Mouse (Mus musculus) testis, adult 2 months (tissue): ENCODE data around the gene Socs2. TPM values are rescaled to one million over a fixed set of nuclear protein-coding genes. Genes with fewer than 3 reads are reported as not detected.

Source experiments
- H3K27ac ChIP-seq: fragments of 200-500 bp; 2 replicates; pipeline ENCODE4 v1.5.1; 2012; ENCODE audit warnings: low read depth, low read length; ENCODE audit not compliant: control insufficient read depth, insufficient read depth
- H3K27me3 ChIP-seq: fragments of 200-500 bp; 2 replicates; pipeline ENCODE4 v1.6.1; 2012; ENCODE audit warnings: mild to moderate bottlenecking, low read length, moderate library complexity; ENCODE audit not compliant: control insufficient read depth, insufficient read depth
- H3K36me3 ChIP-seq: fragments of 200-500 bp; 2 replicates; pipeline ENCODE4 v1.6.1; 2012; ENCODE audit warnings: mild to moderate bottlenecking, low read length; ENCODE audit not compliant: control insufficient read depth, insufficient read depth
- H3K4me1 ChIP-seq: fragments of 200-500 bp; 2 replicates; pipeline ENCODE4 v1.6.1; 2012; ENCODE audit warnings: low read length; ENCODE audit not compliant: control insufficient read depth, insufficient read depth
- H3K4me3 ChIP-seq: fragments of 200-500 bp; 2 replicates; pipeline ENCODE4 v1.5.1; 2012; ENCODE audit warnings: low read depth, mild to moderate bottlenecking, low read length, moderate library complexity, mixed read lengths; ENCODE audit not compliant: control insufficient read depth
- CTCF ChIP-seq: fragments of 200-500 bp; IDR thresholded peaks from 2 replicates; pipeline ENCODE4 v1.5.1; 2012; ENCODE audit warnings: low read depth, mild to moderate bottlenecking, inconsistent platforms, low read length, moderate library complexity; ENCODE audit not compliant: control insufficient read depth, insufficient read depth, insufficient replicate concordance
- POLR2A ChIP-seq: fragments of 200-500 bp; IDR thresholded peaks from 2 replicates; pipeline ENCODE4 v1.6.1; 2012; ENCODE audit warnings: low read depth, mild to moderate bottlenecking, inconsistent platforms, low read length, moderate library complexity; ENCODE audit not compliant: control insufficient read depth
- polyA plus RNA-seq: library from polyadenylated mRNA; depleted of rRNA; stranded (reverse); fragments of >200 nt; gene quantifications from 2 replicates; pipeline ENCODE4 v1.2.3, GENCODE M21; 2012; rRNA removed

The Socs2 gene
- polyA plus RNA-seq, 1 experiment, result 4.3 TPM

DNA sequence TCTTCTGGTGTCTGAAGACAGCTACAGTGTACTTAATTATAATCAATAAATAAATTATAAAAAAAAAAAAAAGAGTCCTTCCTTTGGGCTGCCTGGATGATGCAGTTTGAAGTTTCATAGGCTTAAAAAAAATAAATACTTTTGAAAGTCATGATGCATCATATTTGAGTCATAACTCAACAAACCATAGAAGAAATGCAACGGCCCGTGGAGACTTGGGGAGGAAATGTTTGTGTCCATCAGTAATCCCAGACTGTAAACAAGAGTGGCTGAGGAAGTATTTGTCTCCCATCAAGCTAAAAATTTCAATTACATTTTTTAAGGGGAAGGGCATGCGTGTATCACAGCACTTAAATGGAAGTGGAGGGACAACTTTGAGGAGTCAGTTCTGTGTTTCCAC lies 69.2 kb downstream of the Socs2 start:
- Histone ChIP-seq H3K4me3 (no peak overlapping the region), H3K27ac (no peak overlapping the region), H3K4me1 (peaks cover 3% of the 10 kb centered on the region; the same call in 1 of the 2 replicates), H3K36me3 (no peaks in the 10 kb centered on the region), H3K27me3 (no peaks in the 10 kb centered on the region)
- TF ChIP-seq CTCF (no peak), POLR2A (no peak)

DNA sequence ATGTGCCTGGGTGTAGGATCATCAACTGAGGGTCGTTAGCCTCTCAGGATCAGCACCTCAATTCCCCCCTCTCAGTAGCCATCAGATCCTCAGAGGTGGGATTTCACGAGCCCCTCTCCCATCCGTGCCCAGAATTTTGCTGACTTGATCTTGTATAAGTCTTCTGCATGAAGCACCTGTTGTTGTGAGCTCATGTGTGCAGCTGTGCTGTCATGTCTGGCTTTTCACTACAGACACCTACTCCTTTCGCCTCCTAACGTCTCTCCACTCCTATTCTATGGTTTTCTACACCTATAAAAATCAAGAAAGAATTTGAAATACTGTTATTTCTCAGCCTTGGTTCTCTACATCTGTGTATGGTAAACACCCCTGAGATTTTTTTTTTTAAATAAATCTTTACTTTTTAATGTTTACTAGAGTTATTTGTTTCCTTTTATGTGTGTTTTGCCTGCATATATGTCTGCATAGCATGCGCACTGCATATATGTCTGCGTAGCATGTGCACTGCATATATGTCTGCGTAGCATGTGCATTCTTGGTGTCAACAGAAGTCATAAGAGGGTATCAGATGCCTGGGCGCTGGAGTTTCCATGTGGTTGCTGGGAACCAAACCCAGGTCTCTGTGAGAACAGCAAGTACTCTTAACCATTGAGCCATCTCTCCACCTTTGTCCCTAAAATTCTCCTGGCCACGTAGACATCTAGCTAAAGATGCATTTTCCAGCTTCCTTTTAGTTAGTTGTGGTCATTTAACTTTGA lies 74.0 kb downstream of the Socs2 start:
- H3K27me3 ChIP-seq, result no peaks in the 10 kb centered on the region
- TF ChIP-seq CTCF (no peak), POLR2A (no peak)
- H3K36me3 ChIP-seq, result no peaks in the 10 kb centered on the region
- no peaks in the 10 kb centered on the region for H3K4me1 ChIP-seq
- no peak overlapping the region for H3K4me3 ChIP-seq
- H3K27ac ChIP-seq, result no peak overlapping the region

GRCm38 (mm10) chr10:95340676-95341075 lies 76.3 kb downstream of the Socs2 start:
- Histone ChIP-seq H3K4me1 (no peaks in the 10 kb centered on the region), H3K27me3 (no peaks in the 10 kb centered on the region), H3K4me3 (no peak overlapping the region), H3K36me3 (no peaks in the 10 kb centered on the region), H3K27ac (no peak overlapping the region)
- no peak for TF ChIP-seq POLR2A
- TF ChIP-seq CTCF, result no peak

- H3K36me3 ChIP-seq, result no peaks in the 10 kb centered on the region
- TF ChIP-seq CTCF, result no peak
- TF ChIP-seq POLR2A, result no peak
- no peak overlapping the region for H3K4me3 ChIP-seq
- no peaks in the 10 kb centered on the region for H3K4me1 ChIP-seq
- H3K27me3 ChIP-seq, result no peaks in the 10 kb centered on the region
- no peak overlapping the region for H3K27ac ChIP-seq
Observed at GRCm38 (mm10) chr10:95337589-95337988, 79.4 kb downstream of the Socs2 start.

- H3K27me3 ChIP-seq, result no peaks in the 10 kb centered on the region
- H3K4me3 ChIP-seq, result no peak overlapping the region
- H3K4me1 ChIP-seq, result no peaks in the 10 kb centered on the region
- TF ChIP-seq CTCF, result no peak
- no peak for TF ChIP-seq POLR2A
- H3K27ac ChIP-seq, result no peak overlapping the region
- H3K36me3 ChIP-seq, result no peaks in the 10 kb centered on the region
Observed at GRCm38 (mm10) chr10:95336781-95337544, 80.0 kb downstream of the Socs2 start.

Other genes starting within 250 kb of the Socs2 start
- 4.0 and 4.6 TPM in 2 replicates for gene Cradd, start 93.0 kb downstream of the Socs2 start, polyA plus RNA-seq
- gene Mrpl42, start 84.8 kb upstream of the Socs2 start, polyA plus RNA-seq, result 56.5 and 64.5 TPM in 2 replicates
- gene Ube2n, start 98.0 kb upstream of the Socs2 start, polyA plus RNA-seq, result 233 and 294 TPM in 2 replicates
- 189 and 204 TPM in 2 replicates for gene Nudt4, start 147.0 kb upstream of the Socs2 start, polyA plus RNA-seq